Mouse (Mus musculus) midbrain, embryonic 13.5 days (tissue): ENCODE data around the gene Abhd2. TPM values are rescaled to one million over a fixed set of nuclear protein-coding genes. Genes with fewer than 3 reads are reported as not detected.
"Not testable (repeated sequence)": the region's sequence is repeated elsewhere in the genome, so short reads cannot be mapped to it uniquely, and the experiment has no call there.

Experiments used
- ATAC-seq: fragments of 200-750 bp; cut with Nextera tagmentation; 2 replicates; pipeline ENCODE4 v1.8.0; 2017; ENCODE audit warnings: mild to moderate bottlenecking, moderate TSS enrichment, moderate library complexity
- H3K27ac ChIP-seq: fragments of 300-500 bp; sonication (generic); 2 replicates; pipeline ENCODE4 v1.5.1; 2015; ENCODE audit warnings: inconsistent platforms, mild to moderate bottlenecking, moderate library complexity
- H3K27me3 ChIP-seq: fragments of 300-500 bp; sonication (generic); 2 replicates; pipeline ENCODE4 v1.6.1; 2015; ENCODE audit warnings: mild to moderate bottlenecking, inconsistent platforms
- H3K36me3 ChIP-seq: fragments of 300-500 bp; sonication (generic); 2 replicates; pipeline ENCODE4 v1.6.1; 2015; ENCODE audit warnings: mild to moderate bottlenecking, inconsistent platforms
- H3K4me1 ChIP-seq: fragments of 300-500 bp; sonication (generic); replicated peaks from 2 replicates; pipeline ENCODE4 v1.6.1; 2015; ENCODE audit warnings: inconsistent platforms
- H3K4me2 ChIP-seq: fragments of 300-500 bp; sonication (generic); replicated peaks from 2 replicates; pipeline ENCODE4 v1.6.1; 2015; ENCODE audit warnings: moderate library complexity, mild to moderate bottlenecking, inconsistent platforms
- H3K4me3 ChIP-seq: fragments of 300-500 bp; sonication (generic); replicated peaks from 2 replicates; pipeline ENCODE4 v1.5.1; 2015; ENCODE audit warnings: mild to moderate bottlenecking, inconsistent platforms
- H3K9ac ChIP-seq: fragments of 300-500 bp; sonication (generic); replicated peaks from 2 replicates; pipeline ENCODE4 v1.6.1; 2015; ENCODE audit warnings: mild to moderate bottlenecking, inconsistent platforms
- H3K9me3 ChIP-seq: fragments of 300-500 bp; sonication (generic); 2 replicates; pipeline ENCODE4 v1.6.1; 2016; ENCODE audit warnings: mild to moderate bottlenecking, inconsistent platforms
- WGBS: fragments of 180-500 bp; shearing (Covaris S2); methylation state at CpG from one replicate; pipeline ENCODE4 v1.1.7; 2015; 5-methylcytosine and 5-hydroxymethylcytosine counted together
- polyA plus RNA-seq: library from polyadenylated mRNA; unstranded; fragments of >200 nt; fragmentation: Nextera tagmentation; extraction: Ambion mirVana; gene quantifications from 2 replicates; pipeline ENCODE4 v1.2.1, GENCODE M21; 2015

Abhd2 gene
- polyA plus RNA-seq, 1 experiment from 2014 or later = 16.5 TPM

DNA sequence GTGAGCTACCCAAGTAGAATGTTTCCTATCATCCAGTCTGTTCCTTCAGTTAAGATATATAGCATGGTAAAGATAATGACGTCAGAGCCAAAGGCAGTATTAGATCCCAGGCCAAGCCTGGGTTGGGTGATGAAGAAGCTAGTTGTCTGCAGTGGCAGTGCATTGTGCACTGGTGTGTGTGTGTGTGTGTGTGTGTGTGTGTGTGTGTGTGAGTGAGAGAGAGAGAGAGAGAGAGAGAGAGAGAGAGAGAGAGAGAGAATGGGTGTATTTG, 10.6 kb downstream of the Abhd2 start:
- H3K9me3 ChIP-seq, ATAC-seq, H3K4me3 ChIP-seq, H3K27me3 ChIP-seq, H3K36me3 ChIP-seq, H3K27ac ChIP-seq, H3K9ac ChIP-seq, H3K4me2 ChIP-seq: not testable (repeated sequence)
- peaks cover 56% of the 10 kb centered on the region for H3K4me1 ChIP-seq
- WGBS = 90% methylated on average over 1 of the region's 1 CpGs

DNA sequence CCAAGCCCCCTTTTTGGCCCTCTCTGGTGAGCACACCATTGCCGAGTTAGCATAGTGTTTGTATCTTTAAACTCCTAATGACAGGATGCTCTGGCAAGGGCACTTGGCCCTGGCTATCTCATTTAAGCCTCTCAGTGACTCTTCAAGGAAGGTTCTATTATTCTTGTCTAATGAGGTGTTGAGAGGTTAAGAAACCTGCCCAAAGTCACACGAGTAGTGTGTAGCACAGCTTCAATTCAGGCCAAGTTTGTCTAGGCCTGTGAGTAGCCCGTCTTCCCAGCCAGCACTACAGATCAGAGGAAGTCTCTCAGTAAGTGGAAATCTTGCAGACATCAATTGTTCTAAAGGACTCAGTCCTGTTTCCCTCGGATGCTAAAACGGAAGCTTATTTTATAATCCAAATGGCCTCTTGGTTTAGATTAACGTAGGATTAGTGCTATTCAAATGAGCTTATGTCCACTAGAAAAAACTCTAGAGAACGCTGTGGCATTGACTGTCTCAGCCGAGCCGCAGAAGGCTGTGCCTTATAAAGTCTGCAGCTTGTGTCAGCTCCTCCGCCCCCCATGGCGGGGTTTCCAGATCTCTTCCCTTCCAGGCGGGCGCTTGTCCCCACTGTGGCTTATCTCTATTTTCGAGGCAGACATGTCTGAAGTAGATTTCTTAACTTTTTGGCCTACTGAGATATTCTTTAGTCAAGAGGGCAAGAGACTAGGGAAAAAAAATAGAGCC, 11.3 kb downstream of the Abhd2 start:
- no peak for ATAC-seq
- Histone ChIP-seq H3K27me3 (no peaks in the 10 kb centered on the region), H3K9ac (no peak overlapping the region), H3K4me3 (no peak overlapping the region), H3K4me1 (peaks cover 49% of the 10 kb centered on the region), H3K27ac (peak overlapping the region; percentile 0; the same call in 1 of the 2 replicates), H3K36me3 (no peaks in the 10 kb centered on the region), H3K9me3 (no peaks in the 10 kb centered on the region), H3K4me2 (no peak overlapping the region)
- 26% methylated on average over 14 of the region's 14 CpGs for WGBS

DNA sequence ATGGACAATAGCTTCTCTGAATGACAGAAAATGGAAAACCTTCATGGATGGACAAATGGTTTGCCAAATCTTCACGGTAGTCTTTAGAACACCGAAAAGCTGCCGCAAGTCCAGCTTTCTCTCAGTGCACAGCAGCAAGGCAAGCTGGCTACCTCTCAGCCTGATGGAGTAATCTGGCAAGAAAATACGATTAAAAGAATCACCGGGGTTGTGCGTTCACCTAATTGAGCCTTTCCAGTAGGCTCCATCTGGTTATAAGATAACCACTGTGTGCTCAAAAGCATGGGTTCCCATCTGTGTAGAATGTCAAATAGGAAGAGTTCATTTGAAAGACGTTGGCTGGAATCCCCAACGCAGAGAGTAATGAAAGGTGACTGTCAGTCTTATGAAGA, 11.9 kb downstream of the Abhd2 start:
- Histone ChIP-seq H3K9me3 (no peaks in the 10 kb centered on the region), H3K27ac (no peak overlapping the region; the same call in 1 of the 2 replicates), H3K36me3 (no peaks in the 10 kb centered on the region), H3K27me3 (no peaks in the 10 kb centered on the region), H3K9ac (no peak overlapping the region), H3K4me3 (no peak overlapping the region), H3K4me2 (no peak overlapping the region), H3K4me1 (peaks cover 45% of the 10 kb centered on the region)
- 74% methylated on average over 8 of the region's 8 CpGs for WGBS
- no peak for ATAC-seq

DNA sequence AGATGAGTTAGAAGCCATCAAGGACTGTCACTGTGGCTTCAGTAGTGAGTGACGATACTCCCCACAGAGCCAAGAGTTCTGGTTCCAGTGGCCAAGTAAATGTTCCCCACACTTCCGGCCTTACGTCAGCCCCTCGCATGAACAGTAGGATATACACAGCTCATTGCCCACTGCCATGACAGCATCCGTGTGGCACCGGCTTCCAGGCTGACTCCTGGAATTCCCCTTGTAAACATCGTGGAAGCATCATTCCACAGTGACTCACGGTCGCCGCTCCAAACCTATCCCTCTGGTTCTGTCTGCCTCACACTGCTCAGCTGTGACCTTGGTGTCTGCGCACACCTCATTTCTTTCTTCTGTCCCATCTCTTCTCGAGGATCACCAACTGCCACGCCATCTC, 12.4 kb downstream of the Abhd2 start:
- Histone ChIP-seq H3K4me2 (no peak overlapping the region), H3K27ac (no peak overlapping the region; the same call in 1 of the 2 replicates), H3K27me3 (no peaks in the 10 kb centered on the region), H3K9ac (no peak overlapping the region), H3K4me3 (no peak overlapping the region), H3K4me1 (peaks cover 45% of the 10 kb centered on the region), H3K9me3 (no peaks in the 10 kb centered on the region), H3K36me3 (no peaks in the 10 kb centered on the region)
- no peak for ATAC-seq
- 94% methylated on average over 13 of the region's 13 CpGs for WGBS

DNA sequence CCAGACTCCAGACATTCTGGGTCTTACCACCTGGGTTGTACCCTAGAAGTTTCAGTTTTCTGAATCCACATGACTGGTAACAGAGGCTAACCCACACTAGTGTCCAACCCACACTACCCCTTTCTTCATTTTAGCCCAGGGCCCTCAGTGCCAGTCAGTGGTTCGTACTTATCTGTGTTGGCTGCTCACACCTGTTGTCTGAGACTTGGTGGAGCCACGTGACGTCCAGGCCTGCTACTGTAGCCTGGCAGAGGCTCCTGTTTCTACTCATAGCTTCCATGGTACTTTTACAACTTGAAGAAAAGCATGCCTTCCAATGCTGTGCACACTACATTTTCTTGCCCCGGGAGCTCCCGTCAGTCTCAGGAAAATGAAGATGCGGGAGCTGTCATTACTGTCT, 14.2 kb downstream of the Abhd2 start:
- no peak overlapping the region for H3K4me2 ChIP-seq
- no peaks in the 10 kb centered on the region for H3K9me3 ChIP-seq
- H3K9ac ChIP-seq = no peak overlapping the region
- H3K27ac ChIP-seq = no peak overlapping the region
- ATAC-seq = no peak
- H3K4me3 ChIP-seq = no peak overlapping the region
- 93% methylated on average over 6 of the region's 6 CpGs for WGBS
- H3K4me1 ChIP-seq = peaks cover 44% of the 10 kb centered on the region
- H3K36me3 ChIP-seq = no peaks in the 10 kb centered on the region
- H3K27me3 ChIP-seq = no peaks in the 10 kb centered on the region

DNA sequence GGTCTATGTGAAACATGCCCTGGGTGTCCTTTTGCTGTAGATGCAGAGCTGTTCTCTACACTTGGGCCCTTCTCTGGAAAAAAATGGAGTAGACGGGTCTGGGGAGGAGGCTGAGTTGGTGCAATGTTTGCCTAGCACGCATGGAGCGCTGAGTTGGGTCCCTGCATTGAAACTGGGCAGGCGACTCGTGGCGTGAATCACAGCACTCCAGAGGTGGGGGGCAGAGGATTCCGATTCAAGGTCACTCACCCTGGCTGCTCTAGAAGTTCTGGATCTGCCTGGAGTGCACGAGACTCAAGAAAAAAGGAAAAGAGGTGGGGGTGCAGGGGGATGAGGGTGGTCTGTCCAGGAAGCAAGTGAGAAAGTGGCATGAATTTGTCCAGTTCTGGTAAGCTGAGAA, 14.9 kb downstream of the Abhd2 start:
- WGBS = 90% methylated on average over 8 of the region's 8 CpGs
- Histone ChIP-seq H3K4me1 (peaks cover 47% of the 10 kb centered on the region), H3K27me3 (no peaks in the 10 kb centered on the region), H3K36me3 (no peaks in the 10 kb centered on the region), H3K9ac (no peak overlapping the region), H3K4me2 (no peak overlapping the region), H3K9me3 (no peaks in the 10 kb centered on the region), H3K27ac (no peak overlapping the region), H3K4me3 (no peak overlapping the region)
- no peak for ATAC-seq

DNA sequence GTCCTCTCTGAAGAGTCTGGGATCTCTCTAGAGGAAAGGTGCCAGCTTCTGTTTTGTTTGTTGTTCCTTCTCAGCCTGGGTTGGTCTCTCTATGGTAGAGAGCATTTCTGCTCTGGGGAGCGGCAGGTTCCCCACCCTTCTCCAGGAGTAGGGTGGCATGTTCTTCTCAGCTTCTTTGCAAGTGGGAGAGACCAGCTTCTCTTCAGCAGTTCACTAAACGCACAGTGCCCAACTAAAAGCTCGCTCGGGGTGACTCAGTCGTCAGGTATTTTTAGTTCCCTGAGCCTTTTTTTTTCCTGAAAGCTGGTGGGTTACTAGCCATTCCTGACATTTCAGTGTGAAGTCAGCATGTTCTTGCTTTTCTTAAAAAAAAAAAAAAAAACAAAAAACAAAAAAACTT, 15.4 kb downstream of the Abhd2 start:
- WGBS = 96% methylated on average over 5 of the region's 5 CpGs
- H3K36me3 ChIP-seq = no peaks in the 10 kb centered on the region
- no peak overlapping the region for H3K27ac ChIP-seq
- no peak overlapping the region for H3K4me2 ChIP-seq
- no peak overlapping the region for H3K9ac ChIP-seq
- ATAC-seq = no peak
- peaks cover 45% of the 10 kb centered on the region for H3K4me1 ChIP-seq
- H3K27me3 ChIP-seq = no peaks in the 10 kb centered on the region
- H3K4me3 ChIP-seq = no peak overlapping the region
- H3K9me3 ChIP-seq = no peaks in the 10 kb centered on the region

DNA sequence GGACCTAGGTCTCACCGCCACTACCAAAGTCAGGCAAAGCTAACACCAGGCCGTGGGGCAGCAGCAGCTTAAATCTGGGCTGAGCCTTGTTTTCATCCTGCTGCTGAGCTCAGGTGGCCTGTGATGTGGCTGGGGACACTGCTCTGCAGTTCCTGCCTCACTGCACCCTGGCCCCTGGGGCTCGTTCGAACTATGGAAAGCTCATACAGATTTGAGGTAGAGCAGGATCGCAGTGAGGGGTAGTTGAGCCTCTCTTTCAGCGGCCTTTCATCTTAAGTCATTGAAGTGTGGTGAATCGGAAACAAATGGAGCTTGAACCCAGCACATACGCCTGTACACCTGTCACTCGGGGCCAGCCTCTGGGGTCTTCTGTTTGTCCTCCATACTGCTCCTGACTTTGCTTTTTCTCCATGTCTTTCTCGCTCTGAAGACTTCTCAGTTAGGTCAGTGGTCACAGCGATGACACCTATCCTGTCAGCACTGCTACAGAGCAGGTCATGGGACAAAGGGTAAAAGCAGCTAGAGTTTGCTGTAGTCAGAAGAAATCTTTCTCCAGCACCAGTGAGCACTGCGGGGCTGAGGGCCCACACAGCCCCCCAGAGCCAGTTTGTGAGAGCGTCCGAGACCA, 20.7 kb downstream of the Abhd2 start:
- Histone ChIP-seq H3K9ac (no peak overlapping the region), H3K4me1 (peaks cover 40% of the 10 kb centered on the region), H3K4me2 (no peak overlapping the region), H3K27ac (no peak overlapping the region; the same call in 1 of the 2 replicates), H3K9me3 (no peaks in the 10 kb centered on the region), H3K36me3 (peaks cover 22% of the 10 kb centered on the region), H3K4me3 (no peak overlapping the region), H3K27me3 (no peaks in the 10 kb centered on the region)
- ATAC-seq = no peak
- 42% methylated on average over 14 of the region's 14 CpGs for WGBS

DNA sequence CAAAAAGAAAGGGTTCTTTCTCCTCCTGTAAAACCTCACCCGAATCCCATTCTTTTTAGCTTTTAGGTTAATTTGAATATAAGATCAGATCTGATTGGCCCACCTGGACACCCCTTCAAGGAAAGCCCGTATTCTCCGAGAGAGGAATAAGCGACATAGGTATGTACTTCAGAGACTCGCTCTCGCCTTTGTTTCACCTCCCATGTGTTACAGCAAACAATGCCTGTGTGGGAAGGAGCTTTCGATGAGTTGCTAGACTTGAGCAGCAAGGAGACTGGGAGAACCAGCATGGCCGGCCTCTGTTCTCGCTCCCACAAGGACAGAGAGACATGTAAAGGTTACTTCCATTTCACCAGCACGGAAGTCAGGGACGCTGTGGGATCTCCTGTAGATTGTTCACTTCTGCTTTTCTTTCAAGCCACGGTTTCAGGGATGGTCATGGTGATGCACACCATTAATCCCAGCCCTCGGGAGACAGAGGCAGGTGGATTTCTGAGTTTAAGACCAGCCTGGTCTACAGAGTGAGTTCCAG, 21.5 kb downstream of the Abhd2 start:
- Histone ChIP-seq H3K4me1 (peaks cover 46% of the 10 kb centered on the region), H3K9ac (no peak overlapping the region), H3K4me2 (no peak overlapping the region), H3K4me3 (no peak overlapping the region), H3K9me3 (no peaks in the 10 kb centered on the region), H3K36me3 (peaks cover 22% of the 10 kb centered on the region), H3K27me3 (no peaks in the 10 kb centered on the region), H3K27ac (no peak overlapping the region)
- ATAC-seq = no peak
- WGBS = 86% methylated on average over 13 of the region's 13 CpGs

DNA sequence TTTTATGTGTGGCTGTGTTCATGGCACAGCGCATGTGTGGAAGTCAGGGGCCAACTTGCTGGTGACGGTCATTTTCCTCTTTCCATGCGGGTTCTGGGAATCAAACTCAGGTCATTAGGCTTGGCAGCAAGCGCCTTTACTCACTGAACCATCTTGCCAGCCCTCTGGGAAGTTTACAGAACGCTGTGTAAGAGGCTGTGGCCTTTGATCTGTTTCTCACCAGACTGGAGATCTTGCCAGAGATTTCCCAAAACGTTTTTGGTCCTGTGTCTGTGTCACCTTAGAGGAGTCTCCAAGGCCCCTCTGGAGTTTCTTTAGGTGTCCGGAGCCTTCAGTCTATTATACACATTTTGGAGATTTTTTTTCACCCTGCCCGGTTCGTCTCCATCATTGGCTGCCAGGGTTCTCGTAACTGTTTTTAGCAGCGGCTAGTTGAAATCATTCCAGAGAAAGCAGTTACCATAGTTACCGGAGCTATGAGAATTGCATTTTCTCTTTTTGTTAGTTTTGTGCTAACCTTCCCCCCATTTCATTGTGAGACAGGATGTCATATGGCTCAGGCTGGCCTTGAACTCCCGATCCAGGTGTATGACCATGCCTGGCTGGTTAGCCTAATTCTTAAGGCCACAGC, 22.3 kb downstream of the Abhd2 start:
- Histone ChIP-seq H3K27me3 (no peaks in the 10 kb centered on the region), H3K36me3 (peaks cover 27% of the 10 kb centered on the region), H3K9me3 (no peaks in the 10 kb centered on the region), H3K27ac (no peak overlapping the region; the same call in none of the 2 replicates), H3K9ac (no peak overlapping the region), H3K4me2 (no peak overlapping the region), H3K4me3 (no peak overlapping the region), H3K4me1 (peaks cover 52% of the 10 kb centered on the region)
- ATAC-seq = no peak
- 69% methylated on average over 13 of the region's 13 CpGs for WGBS

DNA sequence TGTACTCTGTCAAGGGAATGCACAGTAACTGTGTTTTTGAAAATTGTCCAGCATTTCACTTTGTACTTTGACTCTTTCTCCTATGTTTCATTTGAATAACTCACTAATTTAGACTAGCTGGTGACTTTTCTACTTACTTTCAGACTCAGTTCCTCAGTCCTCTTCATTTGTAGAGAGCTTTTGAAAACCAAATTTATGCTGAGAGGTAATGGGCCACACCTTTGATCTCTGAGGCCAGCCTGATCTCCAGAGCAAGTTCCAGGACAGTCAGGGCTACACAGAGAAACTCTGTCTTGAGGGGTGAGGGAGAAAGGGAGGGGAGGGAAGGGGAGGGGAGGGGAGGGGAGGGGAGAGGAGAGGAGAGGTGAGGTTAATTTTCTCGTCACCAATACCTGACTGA, 25.7 kb downstream of the Abhd2 start:
- Histone ChIP-seq H3K4me1 (peaks cover 50% of the 10 kb centered on the region), H3K4me3 (no peak overlapping the region), H3K27ac (0 out of 2 replicates have a peak overlapping the region, but pooled peaks have one; percentile 14), H3K27me3 (no peaks in the 10 kb centered on the region), H3K36me3 (peaks cover 27% of the 10 kb centered on the region), H3K9me3 (no peaks in the 10 kb centered on the region), H3K4me2 (no peak overlapping the region), H3K9ac (no peak overlapping the region)
- ATAC-seq = no peak
- 60% methylated on average over 1 of the region's 1 CpGs for WGBS

DNA sequence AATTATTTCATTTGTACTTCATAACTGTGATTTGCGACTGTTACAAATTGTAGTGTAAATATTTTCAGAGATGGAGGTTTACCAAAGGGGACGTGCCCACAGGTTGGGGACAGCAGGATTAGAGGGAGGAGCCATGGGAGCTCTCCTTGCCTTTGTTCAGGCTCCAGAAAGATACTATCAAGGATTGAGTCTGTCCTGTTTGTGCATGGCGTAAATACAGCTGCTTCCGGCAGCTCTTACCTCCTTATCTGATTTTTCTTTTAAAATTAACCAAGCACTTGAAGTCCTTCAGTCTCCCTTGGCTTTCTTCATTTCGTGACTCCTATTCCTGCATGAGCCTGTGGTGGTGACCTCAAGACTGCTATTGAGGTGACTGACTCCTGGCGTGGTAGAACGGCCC, 26.5 kb downstream of the Abhd2 start:
- no peak overlapping the region for H3K9ac ChIP-seq

More for the DNA sequence above, 26.5 kb downstream of the Abhd2 start:
- no peak for ATAC-seq
- Histone ChIP-seq H3K36me3 (peaks cover 27% of the 10 kb centered on the region), H3K4me3 (no peak overlapping the region), H3K4me2 (no peak overlapping the region), H3K27me3 (no peaks in the 10 kb centered on the region), H3K27ac (no peak overlapping the region), H3K9me3 (no peaks in the 10 kb centered on the region), H3K4me1 (peaks cover 44% of the 10 kb centered on the region)
- WGBS = 82% methylated on average over 7 of the region's 7 CpGs
